Comparison of ENCODE assay signal across 8 mouse cellular contexts in genomic region chr3:84175337-84176315, GRCm38 (mm10). TPM values are rescaled to one million over a fixed set of nuclear protein-coding genes. Genes with fewer than 3 reads are reported as not detected.
DNase-seq lines count a peak whose midpoint lies in the region; ATAC-seq and TF ChIP-seq lines count a peak whose summit lies in the region.

No protein-coding gene starts in this region.

- peak; percentile 73; the same call in 1 of the 2 replicates for ATAC-seq in limb, embryonic 13.5 days (ENCODE audit: low FRiP score, low read depth)

- H3K4me2 ChIP-seq in limb, embryonic 13.5 days (replicated peaks): no peak overlapping the region

- no peak overlapping the region for H3K9ac ChIP-seq in limb, embryonic 13.5 days

- TF ChIP-seq CTCF in kidney, adult 2 months (conservative IDR thresholded peaks at IDR 0.05; ENCODE audit: insufficient read depth, insufficient read length, low read depth, low read length): peak; percentile 94

- H3K27me3 ChIP-seq in kidney, adult 2 months (replicated peaks; ENCODE audit: control insufficient read depth, insufficient read depth, low read length): no peaks in the 10 kb centered on the region
- H3K27me3 ChIP-seq in limb, embryonic 13.5 days: no peaks in the 10 kb centered on the region

- 47% methylated on average over 7 of the region's 7 CpGs for WGBS in kidney, adult 2 months
- 52% methylated on average over 7 of the region's 7 CpGs for WGBS in limb, embryonic 13.5 days

- no peak overlapping the region for H3K4me3 ChIP-seq in kidney, adult 2 months (ENCODE audit: insufficient read depth, low read depth, low read length)
- no peak overlapping the region for H3K4me3 ChIP-seq in limb, embryonic 13.5 days

- no peak overlapping the region for H3K27ac ChIP-seq in kidney, adult 2 months (ENCODE audit: insufficient read depth, low read depth, low read length)
- H3K27ac ChIP-seq in limb, embryonic 13.5 days: no peak overlapping the region

- TF ChIP-seq POLR2A in kidney, adult 2 months (IDR thresholded peaks at IDR 0.05; ENCODE audit: low read depth, low read length): no peak

- peak; percentile 79 for DNase-seq in A20 (ENCODE audit: low read depth, low spot score)
- DNase-seq in adrenal gland, adult 2 months: peak; percentile 75
- DNase-seq in embryo, embryonic 11 days: peak; percentile 84
- DNase-seq in gastrocnemius, postnatal 4 days (ENCODE audit: low spot score in 2 of 2): peak; percentile 43 to 75
- DNase-seq in kidney, adult 2 months: peak; percentile 87
- DNase-seq in naive thymus-derived CD4-positive, alpha-beta T cell, adult 2 months (ENCODE audit: low read depth): peak; percentile 73
- DNase-seq in spleen, postnatal 4 days (ENCODE audit: low spot score in 2 of 2): peak; percentile 52 to 73

- no peaks in the 10 kb centered on the region for H3K4me1 ChIP-seq in kidney, adult 2 months (ENCODE audit: control insufficient read depth, insufficient read depth, low read length)
- H3K4me1 ChIP-seq in limb, embryonic 13.5 days: no peaks in the 10 kb centered on the region

- H3K9me3 ChIP-seq in limb, embryonic 13.5 days: no peaks in the 10 kb centered on the region

- H3K36me3 ChIP-seq in kidney, adult 2 months (ENCODE audit: control insufficient read depth, insufficient read depth, low read length): no peaks in the 10 kb centered on the region
- 0 out of 2 replicates have a peak, but pooled peaks cover 3% of the 10 kb centered on the region for H3K36me3 ChIP-seq in limb, embryonic 13.5 days

RNA-seq across cellular contexts. Expression of gene Gm6525, which starts 1.7 kb away (rescaled TPM):
- total RNA-seq in adrenal gland, adult 2 months (2021): under 1 TPM in 1 of 2 experiments, not detected in 1; 0.84 TPM
- not detected in 2 replicates for polyA plus RNA-seq in adrenal gland, adult 2 months (2012; rRNA removed)
- under 1 TPM; 0.36 to 0.37 TPM for total RNA-seq in gastrocnemius, postnatal 4 days (2021)
- polyA plus RNA-seq in kidney, adult 2 months (2012; rRNA removed): not detected in 2 replicates
- polyA plus RNA-seq in limb, embryonic 13.5 days (2015; fragmentation: Nextera tagmentation; extraction: Ambion mirVana): 1.3 and 1.5 TPM in 2 replicates

RNA-seq across cellular contexts. Expression of gene Mnd1, which starts 20.0 kb away (rescaled TPM):
- total RNA-seq in adrenal gland, adult 2 months (2021): 10 to 100 TPM in 1 of 2 experiments, 1 to 10 TPM in 1; 9.1 to 11.5 TPM
- polyA plus RNA-seq in adrenal gland, adult 2 months (2012; rRNA removed): 0.20 TPM in 1 of 2 replicates, not detected in the other
- total RNA-seq in gastrocnemius, postnatal 4 days (2021): 10 to 100 TPM in 1 of 2 experiments, 1 to 10 TPM in 1; 8.3 to 11.7 TPM
- 0.54 and 0.72 TPM in 2 replicates for polyA plus RNA-seq in kidney, adult 2 months (2012; rRNA removed)
- polyA plus RNA-seq in limb, embryonic 13.5 days (2015; fragmentation: Nextera tagmentation; extraction: Ambion mirVana): 11.5 and 11.8 TPM in 2 replicates
